In the genomic region with DNA sequence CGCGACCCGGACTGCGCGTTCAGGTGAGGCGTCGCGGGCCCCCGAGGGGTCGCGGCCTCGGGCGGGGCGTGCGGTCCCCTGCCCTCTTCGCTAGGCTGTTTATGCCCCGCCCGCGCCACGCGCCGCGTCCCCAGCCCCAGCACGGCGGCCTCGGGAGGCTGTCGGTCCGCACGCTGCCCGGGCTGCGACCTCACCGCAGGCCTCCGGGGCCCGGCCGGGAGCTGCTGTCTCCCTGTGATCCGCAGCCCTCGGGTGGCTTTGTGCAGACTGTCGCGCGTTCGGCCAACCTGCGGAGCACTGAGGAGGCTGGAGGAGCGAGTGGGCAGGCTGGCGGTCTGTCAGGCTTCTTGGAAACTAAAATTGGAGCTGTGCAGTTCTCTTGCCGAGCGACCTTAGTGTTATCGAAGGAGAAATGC, we compare ENCODE assay signal across 8 mouse cellular contexts. TPM values are rescaled to one million over a fixed set of nuclear protein-coding genes. Genes with fewer than 3 reads are reported as not detected.
A peak's percentile ranks its signal among the peaks of the same experiment; 100 is the strongest.
DNase-seq lines count a peak whose midpoint lies in the region; ATAC-seq lines count a peak whose summit lies in the region.

No protein-coding gene starts in this region.

- DNase-seq in thymus, postnatal 10 days (ENCODE audit: low spot score in 2 of 2), result peak; percentile 49 to 55
- DNase-seq in thymus, postnatal 25 days, result no peak
- peak; percentile 52 for DNase-seq in cerebellum, adult 11 months
- peak; percentile 53 for DNase-seq in forelimb bud, embryonic 11.5 days (ENCODE audit: low read depth, low spot score)
- DNase-seq in hindbrain, embryonic 14.5 days (ENCODE audit: low spot score), result peak; percentile 50
- DNase-seq in midbrain, embryonic 11.5 days (ENCODE audit: low spot score, missing footprints), result peak; percentile 94
- peak; percentile 40 to 50 for DNase-seq in spleen, postnatal 14 days (ENCODE audit: low spot score in 2 of 2)

- under 1% methylated on average over 47 of the region's 47 CpGs for WGBS in hindbrain, embryonic 14.5 days
- under 1% methylated on average over 45 of the region's 47 CpGs for WGBS in limb, embryonic 12.5 days
- WGBS in midbrain, embryonic 11.5 days, result under 1% methylated on average over 32 of the region's 47 CpGs

- peak overlapping the region; percentile 84 for H3K27ac ChIP-seq in hindbrain, embryonic 14.5 days
- peak overlapping the region; percentile 86 for H3K27ac ChIP-seq in limb, embryonic 12.5 days
- H3K27ac ChIP-seq in midbrain, embryonic 11.5 days (ENCODE audit: low read depth, low read length), result peak overlapping the region; percentile 37; the same call in 1 of the 2 replicates

- peak overlapping the region; percentile 87 for H3K9ac ChIP-seq in hindbrain, embryonic 14.5 days
- peak overlapping the region; percentile 86 for H3K9ac ChIP-seq in limb, embryonic 12.5 days (replicated peaks)
- peak overlapping the region; percentile 75 for H3K9ac ChIP-seq in midbrain, embryonic 11.5 days (ENCODE audit: low read length)

- H3K36me3 ChIP-seq in hindbrain, embryonic 14.5 days (replicated peaks; ENCODE audit: control insufficient read depth, insufficient read depth), result no peaks in the 10 kb centered on the region
- H3K36me3 ChIP-seq in limb, embryonic 12.5 days, result no peaks in the 10 kb centered on the region
- no peaks in the 10 kb centered on the region for H3K36me3 ChIP-seq in midbrain, embryonic 11.5 days (ENCODE audit: control insufficient read depth, insufficient read depth, low read length)

- H3K4me3 ChIP-seq in hindbrain, embryonic 14.5 days (replicated peaks; ENCODE audit: low read length), result peak overlapping the region; percentile 98
- H3K4me3 ChIP-seq in limb, embryonic 12.5 days (replicated peaks), result peak overlapping the region; percentile 91
- peak overlapping the region; percentile 77 for H3K4me3 ChIP-seq in midbrain, embryonic 11.5 days (ENCODE audit: low read depth, low read length)

- ATAC-seq in hindbrain, embryonic 14.5 days (ENCODE audit: low FRiP score), result no peak; the same call in none of the 2 replicates
- no peak for ATAC-seq in limb, embryonic 12.5 days (ENCODE audit: insufficient number of reproducible peaks, insufficient read depth, low FRiP score, low TSS enrichment, low read depth)
- peak; percentile 86 for ATAC-seq in midbrain, embryonic 11.5 days (ENCODE audit: low FRiP score)

- peaks cover 18% of the 10 kb centered on the region for H3K4me1 ChIP-seq in hindbrain, embryonic 14.5 days (replicated peaks; ENCODE audit: control insufficient read depth, insufficient read depth, low read length)
- H3K4me1 ChIP-seq in limb, embryonic 12.5 days (replicated peaks), result peaks cover 16% of the 10 kb centered on the region
- peaks cover 7% of the 10 kb centered on the region for H3K4me1 ChIP-seq in midbrain, embryonic 11.5 days (ENCODE audit: control insufficient read depth, insufficient read depth, low read length)

- H3K27me3 ChIP-seq in hindbrain, embryonic 14.5 days (ENCODE audit: control insufficient read depth, insufficient read depth, low read length), result no peaks in the 10 kb centered on the region
- H3K27me3 ChIP-seq in limb, embryonic 12.5 days, result no peaks in the 10 kb centered on the region
- no peaks in the 10 kb centered on the region for H3K27me3 ChIP-seq in midbrain, embryonic 11.5 days (ENCODE audit: control insufficient read depth, insufficient read depth, low read length)

- H3K9me3 ChIP-seq in hindbrain, embryonic 14.5 days (ENCODE audit: control insufficient read depth, low read length), result no peaks in the 10 kb centered on the region
- no peaks in the 10 kb centered on the region for H3K9me3 ChIP-seq in limb, embryonic 12.5 days
- no peaks in the 10 kb centered on the region for H3K9me3 ChIP-seq in midbrain, embryonic 11.5 days (ENCODE audit: control insufficient read depth, low read length)

- peak overlapping the region; percentile 69 for H3K4me2 ChIP-seq in hindbrain, embryonic 14.5 days (replicated peaks)
- peak overlapping the region; percentile 65 for H3K4me2 ChIP-seq in limb, embryonic 12.5 days
- H3K4me2 ChIP-seq in midbrain, embryonic 11.5 days, result peak overlapping the region; percentile 57

RNA-seq across cellular contexts. Expression of a gene that starts 0.4 kb away (rescaled TPM):
- polyA plus RNA-seq in hindbrain, embryonic 14.5 days (2014; fragmentation: Nextera tagmentation; extraction: Ambion mirVana), result 14.2 TPM in 2 replicates
- 12.2 and 13.0 TPM in 2 replicates for polyA plus RNA-seq in limb, embryonic 12.5 days (2016; fragmentation: Nextera tagmentation; extraction: Ambion mirVana)
- 13.0 and 15.3 TPM in 2 replicates for polyA plus RNA-seq in midbrain, embryonic 11.5 days (2014; fragmentation: Nextera tagmentation; extraction: Ambion mirVana)
